Mouse (Mus musculus): ENCODE measurements around the gene Huwe1. TPM values are rescaled to one million over a fixed set of nuclear protein-coding genes. Genes with fewer than 3 reads are reported as not detected.
A peak's percentile ranks its signal among the peaks of the same experiment; 100 is the strongest.

Huwe1 gene
- polyA plus RNA-seq, 1 experiment from 2014 or later: 13.3 TPM

DNA sequence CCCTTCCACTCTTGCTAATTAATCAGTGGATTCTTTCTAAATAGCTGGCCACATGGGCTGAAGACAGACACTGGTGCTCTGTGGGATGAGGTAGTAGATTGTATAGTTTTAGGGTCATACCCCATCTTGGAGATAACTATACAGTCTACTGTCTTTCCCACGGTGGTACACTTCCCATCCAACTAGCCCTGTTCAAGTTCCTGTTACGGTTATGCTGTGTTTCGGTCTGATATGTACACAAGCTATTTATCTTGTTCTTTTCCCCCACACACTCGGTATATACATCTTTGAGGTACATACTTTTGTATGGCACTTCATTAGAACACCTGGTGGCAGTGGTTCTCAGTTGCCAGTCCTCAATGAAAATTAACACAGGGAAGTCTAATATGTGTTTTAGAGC, 111.7 kb downstream of the Huwe1 start:
- no peak overlapping the region for H3K4me3 ChIP-seq (ENCODE audit: low read depth, low read length)
- no peaks in the 10 kb centered on the region for H3K4me1 ChIP-seq (ENCODE audit: control insufficient read depth, low read depth, low read length)
- H3K4me2 ChIP-seq (ENCODE audit: low read depth, low read length): no peak overlapping the region
- 69% methylated on average over 4 of the region's 4 CpGs for WGBS (ENCODE audit: insufficient replicate concordance)
- H3K27me3 ChIP-seq (ENCODE audit: control insufficient read depth, insufficient read depth, low read depth, low read length): no peaks in the 10 kb centered on the region; the same call in 1 of the 2 replicates
- H3K9ac ChIP-seq (ENCODE audit: low read depth, low read length): no peak overlapping the region
- H3K9me3 ChIP-seq (replicated peaks; ENCODE audit: control insufficient read depth, low read length): no peaks in the 10 kb centered on the region
- H3K36me3 ChIP-seq (ENCODE audit: control insufficient read depth, insufficient read depth): peaks cover 22% of the 10 kb centered on the region
- ATAC-seq (ENCODE audit: low read depth): no peak
- no peak overlapping the region for H3K27ac ChIP-seq (ENCODE audit: low read length)

GRCm38 (mm10) chrX:151929390-151929789, 128.8 kb downstream of the Huwe1 start:
- H3K9me3 ChIP-seq (replicated peaks; ENCODE audit: control insufficient read depth, low read length): no peaks in the 10 kb centered on the region
- ATAC-seq (ENCODE audit: low read depth): no peak
- H3K4me3 ChIP-seq (ENCODE audit: low read depth, low read length): no peak overlapping the region
- no peaks in the 10 kb centered on the region for H3K27me3 ChIP-seq (ENCODE audit: control insufficient read depth, insufficient read depth, low read depth, low read length)
- no peak overlapping the region for H3K27ac ChIP-seq (ENCODE audit: low read length)
- peaks cover 25% of the 10 kb centered on the region for H3K36me3 ChIP-seq (ENCODE audit: control insufficient read depth, insufficient read depth)
- WGBS (ENCODE audit: insufficient replicate concordance): 74% methylated on average over 6 of the region's 6 CpGs
- H3K4me1 ChIP-seq (ENCODE audit: control insufficient read depth, low read depth, low read length): no peaks in the 10 kb centered on the region
- no peak overlapping the region for H3K9ac ChIP-seq (ENCODE audit: low read depth, low read length)
- no peak overlapping the region for H3K4me2 ChIP-seq (ENCODE audit: low read depth, low read length)

- H3K4me1 ChIP-seq (ENCODE audit: control insufficient read depth, low read depth, low read length): no peaks in the 10 kb centered on the region
These were observed 138.2 kb downstream of the Huwe1 start for GRCm38 (mm10) chrX:151938852-151939251.

DNA sequence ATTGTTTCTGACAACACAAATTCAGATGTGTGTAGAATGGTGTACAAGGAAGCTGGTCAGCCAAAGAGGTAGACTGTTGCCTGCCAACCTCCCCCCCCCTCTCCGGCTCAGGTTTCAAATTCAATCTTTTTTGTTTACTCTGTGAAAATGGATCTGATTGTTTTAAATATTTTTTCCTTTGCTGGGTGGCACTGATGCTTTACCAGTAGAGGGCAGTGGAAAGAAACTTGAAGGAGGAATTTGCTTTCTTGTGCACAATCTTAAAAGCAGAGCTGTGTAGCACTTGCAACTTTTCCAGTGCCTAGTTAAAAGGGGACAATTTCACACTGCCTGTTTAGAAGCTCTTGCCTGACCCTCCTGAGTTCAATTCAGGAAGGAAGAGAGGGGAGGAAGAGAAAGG, 146.4 kb downstream of the Huwe1 start:
- Histone ChIP-seq H3K36me3 (ENCODE audit: control insufficient read depth, insufficient read depth) (no peaks in the 10 kb centered on the region), H3K27ac (ENCODE audit: low read length) (no peak overlapping the region), H3K4me2 (ENCODE audit: low read depth, low read length) (no peak overlapping the region), H3K4me3 (ENCODE audit: low read depth, low read length) (no peak overlapping the region), H3K4me1 (ENCODE audit: control insufficient read depth, low read depth, low read length) (no peaks in the 10 kb centered on the region), H3K9me3 (replicated peaks; ENCODE audit: control insufficient read depth, low read length) (no peaks in the 10 kb centered on the region), H3K9ac (ENCODE audit: low read depth, low read length) (no peak overlapping the region), H3K27me3 (ENCODE audit: control insufficient read depth, insufficient read depth, low read depth, low read length) (no peaks in the 10 kb centered on the region)
- ATAC-seq (ENCODE audit: low read depth): no peak
- WGBS (ENCODE audit: insufficient replicate concordance): 30% methylated on average over 1 of the region's 1 CpGs

More at GRCm38 (mm10) chrX:151938852-151939251, 138.2 kb downstream of the Huwe1 start:
- H3K4me3 ChIP-seq (ENCODE audit: low read depth, low read length): no peak overlapping the region
- WGBS (ENCODE audit: insufficient replicate concordance): 35% methylated on average over 2 of the region's 2 CpGs
- no peaks in the 10 kb centered on the region for H3K9me3 ChIP-seq (replicated peaks; ENCODE audit: control insufficient read depth, low read length)
- H3K4me2 ChIP-seq (ENCODE audit: low read depth, low read length): no peak overlapping the region
- ATAC-seq (ENCODE audit: low read depth): no peak
- no peaks in the 10 kb centered on the region for H3K36me3 ChIP-seq (ENCODE audit: control insufficient read depth, insufficient read depth)
- no peaks in the 10 kb centered on the region for H3K27me3 ChIP-seq (ENCODE audit: control insufficient read depth, insufficient read depth, low read depth, low read length)
- H3K9ac ChIP-seq (ENCODE audit: low read depth, low read length): no peak overlapping the region
- no peak overlapping the region for H3K27ac ChIP-seq (ENCODE audit: low read length)

DNA sequence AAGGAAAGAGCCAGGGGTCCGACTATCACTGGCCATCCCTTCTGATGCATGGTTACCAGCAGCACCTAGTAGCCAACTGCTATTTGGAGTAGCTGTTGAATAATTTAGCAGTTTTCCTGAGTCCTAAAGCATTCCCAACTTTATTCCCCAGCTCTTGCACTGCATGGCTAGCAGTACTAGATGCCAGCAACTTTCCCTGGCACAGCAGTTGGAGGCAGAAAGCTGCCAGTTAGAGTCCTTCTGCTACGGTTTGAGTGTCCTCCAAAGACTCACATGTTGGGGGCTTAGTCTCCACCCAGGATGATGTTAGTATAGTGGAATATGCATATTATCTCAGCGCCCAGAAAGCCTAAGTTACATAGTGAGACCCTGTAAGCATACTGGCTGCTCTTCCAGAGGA, 147.2 kb downstream of the Huwe1 start:
- ATAC-seq (ENCODE audit: low read depth): no peak
- no peaks in the 10 kb centered on the region for H3K4me1 ChIP-seq (ENCODE audit: control insufficient read depth, low read depth, low read length)
- 33% methylated on average over 3 of the region's 3 CpGs for WGBS (ENCODE audit: insufficient replicate concordance)
- H3K36me3 ChIP-seq (ENCODE audit: control insufficient read depth, insufficient read depth): no peaks in the 10 kb centered on the region
- H3K4me3 ChIP-seq (ENCODE audit: low read depth, low read length): no peak overlapping the region
- H3K9me3 ChIP-seq (replicated peaks; ENCODE audit: control insufficient read depth, low read length): no peaks in the 10 kb centered on the region
- H3K27ac ChIP-seq (ENCODE audit: low read length): no peak overlapping the region
- no peak overlapping the region for H3K9ac ChIP-seq (ENCODE audit: low read depth, low read length)
- no peaks in the 10 kb centered on the region for H3K27me3 ChIP-seq (ENCODE audit: control insufficient read depth, insufficient read depth, low read depth, low read length)
- no peak overlapping the region for H3K4me2 ChIP-seq (ENCODE audit: low read depth, low read length)

DNA sequence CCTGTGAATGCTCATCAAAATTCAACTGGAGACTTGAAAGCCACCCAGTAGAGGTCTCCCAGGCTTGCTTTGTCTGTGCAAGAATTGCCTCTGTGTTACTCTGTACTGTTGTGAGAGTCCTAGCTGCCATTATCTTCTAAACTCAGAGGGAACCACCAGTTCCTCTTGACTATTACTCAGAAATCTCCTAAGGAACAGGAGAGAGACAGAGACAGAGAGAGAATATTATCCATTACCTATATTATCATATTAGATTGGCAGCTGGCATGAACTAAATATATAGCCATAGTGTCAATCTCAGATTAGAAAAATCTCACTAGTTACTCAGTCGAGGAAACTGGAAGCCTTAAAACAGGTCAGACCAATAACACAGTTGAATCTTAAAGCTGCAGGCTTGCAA, 149.6 kb downstream of the Huwe1 start:
- no peak overlapping the region for H3K27ac ChIP-seq (ENCODE audit: low read length)
- H3K4me1 ChIP-seq (ENCODE audit: control insufficient read depth, low read depth, low read length): no peaks in the 10 kb centered on the region
- WGBS (ENCODE audit: insufficient replicate concordance): 21% methylated on average over 1 of the region's 1 CpGs
- H3K36me3 ChIP-seq (ENCODE audit: control insufficient read depth, insufficient read depth): no peaks in the 10 kb centered on the region
- no peak overlapping the region for H3K4me2 ChIP-seq (ENCODE audit: low read depth, low read length)
- H3K27me3 ChIP-seq (ENCODE audit: control insufficient read depth, insufficient read depth, low read depth, low read length): no peaks in the 10 kb centered on the region
- no peak overlapping the region for H3K9ac ChIP-seq (ENCODE audit: low read depth, low read length)
- H3K9me3 ChIP-seq (replicated peaks; ENCODE audit: control insufficient read depth, low read length): no peaks in the 10 kb centered on the region
- no peak overlapping the region for H3K4me3 ChIP-seq (ENCODE audit: low read depth, low read length)
- ATAC-seq (ENCODE audit: low read depth): no peak

DNA sequence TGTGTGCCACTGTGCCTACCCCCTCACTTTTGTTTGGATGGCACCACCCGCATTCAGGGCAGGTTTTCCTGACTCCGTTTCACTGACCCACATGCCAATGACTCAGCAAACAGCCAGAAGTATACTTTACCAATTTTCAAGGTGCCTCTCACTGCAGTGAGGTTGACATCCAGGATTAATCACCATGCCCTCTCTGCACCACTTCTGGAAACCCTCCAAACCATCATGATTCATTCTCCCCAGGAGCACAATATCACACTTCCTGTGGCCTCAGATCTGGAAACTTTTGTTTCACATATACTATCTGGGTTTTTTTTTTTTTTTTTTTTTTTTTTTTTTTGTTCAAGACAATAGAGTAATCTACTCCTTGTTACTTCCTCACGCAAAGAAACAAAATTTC, 150.6 kb downstream of the Huwe1 start:
- 33% methylated on average over 3 of the region's 3 CpGs for WGBS (ENCODE audit: insufficient replicate concordance)
- H3K27ac ChIP-seq (ENCODE audit: low read length): no peak overlapping the region
- no peaks in the 10 kb centered on the region for H3K9me3 ChIP-seq (replicated peaks; ENCODE audit: control insufficient read depth, low read length)
- H3K36me3 ChIP-seq (ENCODE audit: control insufficient read depth, insufficient read depth): no peaks in the 10 kb centered on the region
- no peak overlapping the region for H3K9ac ChIP-seq (ENCODE audit: low read depth, low read length)
- ATAC-seq (ENCODE audit: low read depth): no peak
- H3K4me1 ChIP-seq (ENCODE audit: control insufficient read depth, low read depth, low read length): no peaks in the 10 kb centered on the region
- no peak overlapping the region for H3K4me3 ChIP-seq (ENCODE audit: low read depth, low read length)
- no peak overlapping the region for H3K4me2 ChIP-seq (ENCODE audit: low read depth, low read length)
- H3K27me3 ChIP-seq (ENCODE audit: control insufficient read depth, insufficient read depth, low read depth, low read length): no peaks in the 10 kb centered on the region

MicroRNAs encoded within 50 kb of the gene (microRNA counts, 519-probe panel; counts per million panel counts)
- 2,403 counts per million, percentile 59 among the panel's probes with 10 or more counts for microRNA mmu-miR-98

Small RNA genes within 50 kb of the gene (microRNA-seq; reads per million reads assigned to microRNA genes)
- not detected for gene Mir3113
- 6,386 reads per million, percentile 91 among the genes with 10 or more reads in this experiment for gene Mir98
- gene Mirlet7f-2: 2,718 reads per million, percentile 85 among the genes with 10 or more reads in this experiment

Other genes with a start within 250 kb of the Huwe1 start
- gene Hsd17b10, start 201.0 kb downstream of the Huwe1 start, polyA plus RNA-seq (2015; fragmentation: Nextera tagmentation; extraction: Ambion mirVana): 131 and 140 TPM in 2 replicates
- 2.1 TPM in 2 replicates for gene Ribc1, start 215.5 kb downstream of the Huwe1 start, polyA plus RNA-seq (2015; fragmentation: Nextera tagmentation; extraction: Ambion mirVana)
- 48.5 and 50.0 TPM in 2 replicates for gene Smc1a, start 215.6 kb downstream of the Huwe1 start, polyA plus RNA-seq (2015; fragmentation: Nextera tagmentation; extraction: Ambion mirVana)

Measured in liver, embryonic 16.5 days (tissue).